ENCODE assay signal across 8 mouse cellular contexts in genomic region chr7:127260309-127261111, GRCm38 (mm10). TPM values are rescaled to one million over a fixed set of nuclear protein-coding genes. Genes with fewer than 3 reads are reported as not detected.
DNase-seq lines count a peak whose midpoint lies in the region; ATAC-seq and TF ChIP-seq lines count a peak whose summit lies in the region.

TSS of gene Dctpp1 (minus strand) at chr7:127260709.

- no peaks in the 10 kb centered on the region for H3K9me3 ChIP-seq in E14TG2a.4 (ENCODE audit: low read length)
- H3K9me3 ChIP-seq in forebrain, embryonic 12.5 days = no peaks in the 10 kb centered on the region
- H3K9me3 ChIP-seq in heart, postnatal 0 days (replicated peaks; ENCODE audit: control insufficient read depth, low read length) = no peaks in the 10 kb centered on the region
- no peaks in the 10 kb centered on the region for H3K9me3 ChIP-seq in liver, embryonic 16.5 days (replicated peaks; ENCODE audit: control insufficient read depth, low read length)
- no peaks in the 10 kb centered on the region for H3K9me3 ChIP-seq in neural tube, embryonic 13.5 days

- TF ChIP-seq POLR2A in testis, adult 2 months (IDR thresholded peaks at IDR 0.05; ENCODE audit: control insufficient read depth, low read depth, low read length) = peak; percentile 77

- no peak for TF ChIP-seq EP300 in heart, postnatal 0 days (IDR thresholded peaks at IDR 0.05; ENCODE audit: low read depth)

- no peaks in the 10 kb centered on the region for H3K27me3 ChIP-seq in E14TG2a.4 (ENCODE audit: insufficient read depth, low read length)
- no peaks in the 10 kb centered on the region for H3K27me3 ChIP-seq in forebrain, embryonic 12.5 days
- H3K27me3 ChIP-seq in heart, postnatal 0 days (ENCODE audit: control insufficient read depth, insufficient read depth, low read length) = no peaks in the 10 kb centered on the region
- H3K27me3 ChIP-seq in liver, embryonic 16.5 days (ENCODE audit: control insufficient read depth, insufficient read depth, low read depth, low read length) = no peaks in the 10 kb centered on the region
- H3K27me3 ChIP-seq in neural tube, embryonic 13.5 days = no peaks in the 10 kb centered on the region
- H3K27me3 ChIP-seq in testis, adult 2 months (ENCODE audit: control insufficient read depth, insufficient read depth, low read length) = no peaks in the 10 kb centered on the region

- peak; percentile 99 for DNase-seq in c-Kit-positive CD71-positive TER-119-positive erythroid progenitor cells, embryonic 14.5 days (ENCODE audit: low spot score)
- peak; percentile 100 for DNase-seq in heart, postnatal 0 days (ENCODE audit: low spot score)
- DNase-seq in kidney, postnatal 4 days = peak; percentile 97 to 98

- peak within 1 kb of the TSS; percentile 86 for H3K4me2 ChIP-seq in forebrain, embryonic 12.5 days
- peak within 1 kb of the TSS; percentile 70 for H3K4me2 ChIP-seq in heart, postnatal 0 days (ENCODE audit: low read depth, low read length)
- H3K4me2 ChIP-seq in liver, embryonic 16.5 days (ENCODE audit: low read depth, low read length) = peak within 1 kb of the TSS; percentile 91
- peak within 1 kb of the TSS; percentile 78 for H3K4me2 ChIP-seq in neural tube, embryonic 13.5 days

- peaks cover 50% of the 10 kb centered on the region for H3K4me1 ChIP-seq in E14TG2a.4 (replicated peaks; ENCODE audit: low read depth, low read length)
- H3K4me1 ChIP-seq in forebrain, embryonic 12.5 days = peaks cover 19% of the 10 kb centered on the region
- H3K4me1 ChIP-seq in heart, postnatal 0 days (ENCODE audit: control insufficient read depth, insufficient read depth) = peaks cover 10% of the 10 kb centered on the region; the same call in 1 of the 2 replicates
- H3K4me1 ChIP-seq in liver, embryonic 16.5 days (ENCODE audit: control insufficient read depth, low read depth, low read length) = peaks cover 37% of the 10 kb centered on the region
- peaks cover 21% of the 10 kb centered on the region for H3K4me1 ChIP-seq in neural tube, embryonic 13.5 days (replicated peaks)
- peaks cover 10% of the 10 kb centered on the region for H3K4me1 ChIP-seq in testis, adult 2 months (ENCODE audit: control insufficient read depth, insufficient read depth, low read length)

- under 1% methylated on average over 50 of the region's 50 CpGs for WGBS in forebrain, embryonic 12.5 days
- under 1% methylated on average over 50 of the region's 50 CpGs for WGBS in heart, postnatal 0 days
- under 1% methylated on average over 50 of the region's 50 CpGs for WGBS in liver, embryonic 16.5 days (ENCODE audit: insufficient replicate concordance)
- WGBS in neural tube, embryonic 13.5 days = under 1% methylated on average over 50 of the region's 50 CpGs

- TF ChIP-seq CTCF in E14TG2a.4 (conservative IDR thresholded peaks at IDR 0.05; ENCODE audit: low read length) = peak; percentile 65
- TF ChIP-seq CTCF in heart, postnatal 0 days (IDR thresholded peaks at IDR 0.05; ENCODE audit: low read depth) = peak; percentile 88
- peak; percentile 66; the same call in 1 of the 2 replicates for TF ChIP-seq CTCF in testis, adult 2 months (IDR thresholded peaks at IDR 0.05; ENCODE audit: control insufficient read depth, insufficient read depth, insufficient replicate concordance, low read depth, low read length)

- ATAC-seq in forebrain, embryonic 12.5 days (ENCODE audit: low FRiP score) = peak; percentile 98
- ATAC-seq in heart, postnatal 0 days (ENCODE audit: insufficient read depth, low read depth) = peak; percentile 98
- ATAC-seq in liver, embryonic 16.5 days (ENCODE audit: low read depth) = peak; percentile 96
- ATAC-seq in neural tube, embryonic 13.5 days (ENCODE audit: low read depth) = peak; percentile 98

- peaks cover 39% of the 10 kb centered on the region for H3K36me3 ChIP-seq in E14TG2a.4 (ENCODE audit: insufficient read depth, low read length)
- H3K36me3 ChIP-seq in forebrain, embryonic 12.5 days (replicated peaks) = peaks cover 23% of the 10 kb centered on the region
- H3K36me3 ChIP-seq in heart, postnatal 0 days (replicated peaks; ENCODE audit: control insufficient read depth, insufficient read depth, low read length) = 0 out of 2 replicates have a peak, but pooled peaks cover 4% of the 10 kb centered on the region
- H3K36me3 ChIP-seq in liver, embryonic 16.5 days (ENCODE audit: control insufficient read depth, insufficient read depth) = no peaks in the 10 kb centered on the region; the same call in 1 of the 2 replicates
- peaks cover 11% of the 10 kb centered on the region for H3K36me3 ChIP-seq in neural tube, embryonic 13.5 days
- H3K36me3 ChIP-seq in testis, adult 2 months (ENCODE audit: control insufficient read depth, insufficient read depth, low read length) = no peaks in the 10 kb centered on the region

- peak within 1 kb of the TSS; percentile 75 for H3K9ac ChIP-seq in forebrain, embryonic 12.5 days
- peak within 1 kb of the TSS; percentile 49 for H3K9ac ChIP-seq in heart, postnatal 0 days (replicated peaks; ENCODE audit: low read depth, low read length)
- H3K9ac ChIP-seq in liver, embryonic 16.5 days (ENCODE audit: low read depth, low read length) = peak within 1 kb of the TSS; percentile 81
- H3K9ac ChIP-seq in neural tube, embryonic 13.5 days = peak within 1 kb of the TSS; percentile 71

- no peak within 1 kb of the TSS for H3K27ac ChIP-seq in forebrain, embryonic 12.5 days
- H3K27ac ChIP-seq in heart, postnatal 0 days (ENCODE audit: low read depth) = no peak within 1 kb of the TSS
- peak within 1 kb of the TSS; percentile 65 for H3K27ac ChIP-seq in liver, embryonic 16.5 days (ENCODE audit: low read length)
- H3K27ac ChIP-seq in neural tube, embryonic 13.5 days (replicated peaks) = 0 out of 2 replicates have a peak within 1 kb of the TSS, but pooled peaks have one; percentile 15
- peak within 1 kb of the TSS; percentile 59 for H3K27ac ChIP-seq in testis, adult 2 months (ENCODE audit: control insufficient read depth, insufficient read depth, low read depth, low read length)

- H3K4me3 ChIP-seq in E14TG2a.4 (replicated peaks; ENCODE audit: low read length) = peak within 1 kb of the TSS; percentile 98
- H3K4me3 ChIP-seq in forebrain, embryonic 12.5 days (replicated peaks) = peak within 1 kb of the TSS; percentile 71
- peak within 1 kb of the TSS; percentile 58 for H3K4me3 ChIP-seq in heart, postnatal 0 days (ENCODE audit: low read depth, low read length)
- peak within 1 kb of the TSS; percentile 84 for H3K4me3 ChIP-seq in liver, embryonic 16.5 days (ENCODE audit: low read depth, low read length)
- peak within 1 kb of the TSS; percentile 49 for H3K4me3 ChIP-seq in neural tube, embryonic 13.5 days
- H3K4me3 ChIP-seq in testis, adult 2 months (ENCODE audit: control insufficient read depth, low read depth, low read length) = peak within 1 kb of the TSS; percentile 91

RNA-seq across cellular contexts. Expression of gene Dctpp1, which starts in this region (rescaled TPM):
- polyA plus RNA-seq in forebrain, embryonic 12.5 days (2016; fragmentation: Nextera tagmentation; extraction: Ambion mirVana) = 208 and 224 TPM in 2 replicates
- total RNA-seq in heart, postnatal 0 days (2014; rRNA removed; ENCODE audit: low replicate concordance) = 152 and 165 TPM in 2 replicates
- polyA plus RNA-seq in heart, postnatal 0 days (2015; fragmentation: Nextera tagmentation; extraction: Ambion mirVana) = 94.2 and 97.1 TPM in 2 replicates
- polyA plus RNA-seq in liver, embryonic 16.5 days (2015; fragmentation: Nextera tagmentation; extraction: Ambion mirVana) = 79.8 and 83.4 TPM in 2 replicates
- polyA plus RNA-seq in neural tube, embryonic 13.5 days (2015; fragmentation: Nextera tagmentation; extraction: Ambion mirVana) = 102 and 110 TPM in 2 replicates
- 22.2 and 23.7 TPM in 2 replicates for polyA plus RNA-seq in testis, adult 2 months (2012; rRNA removed)

Comparison
In these comparisons a context has a peak if more than half of its experiments do, and no peak if none do; other contexts are left out.
1. H3K27ac ChIP-seq: peak in liver, embryonic 16.5 days (single experiment), neural tube, embryonic 13.5 days (single experiment) and testis, adult 2 months (single experiment); none in forebrain, embryonic 12.5 days (single experiment) and heart, postnatal 0 days (single experiment).
2. Peak in every context shown above with its lines, with median percentiles within 50 percentile points of each other: H3K4me3 ChIP-seq, CTCF ChIP-seq, DNase-seq, ATAC-seq, H3K4me2 ChIP-seq and H3K9ac ChIP-seq.